Mouse (Mus musculus) layer of hippocampus, postnatal 10 days (tissue): ENCODE data around the gene Gm20903. TPM values are rescaled to one million over a fixed set of nuclear protein-coding genes. Genes with fewer than 3 reads are reported as not detected.
"Not testable (repeated sequence)": the region's sequence is repeated elsewhere in the genome, so short reads cannot be mapped to it uniquely, and the experiment has no call there.

ENCODE experiments used
- DNase-seq, 2 experiments: peaks; one replicate each; pipeline ENCODE4 v3.0.0; 2021; ENCODE audit warnings: low spot score in 2 of 2
- long read RNA-seq: library from polyadenylated mRNA; stranded (forward); transcript quantifications from one replicate; pipeline ENCODE4 v2.0.0, GENCODE M21; 2023
- total RNA-seq, 2 experiments: library from RNA; stranded (reverse); gene quantifications; 2 replicates each; pipeline ENCODE4 v1.2.3; 2021

Gene Gm20903
- total RNA-seq: not detected
- long read RNA-seq: 0 reads

GRCm38 (mm10) chrY:73669015-73669414 lies at the start of gene Gm20903:
TSS of gene Gm20903 (plus strand) at chrY:73669315.
- not testable (repeated sequence) for DNase-seq
